Mouse (Mus musculus) E14TG2a.4 (cell line): ENCODE measurements at regions not wholly inside any gene's neighbourhood (a gene's known extent, or its start where the extent isn't known, plus 50 kb on each side); places are given as distances from the start of the nearest gene placed in this dataset.

Experiments used
- CTCF ChIP-seq: conservative IDR thresholded peaks from 2 replicates; pipeline ENCODE4 v1.5.1; 2014; ENCODE audit warnings: low read length
- POU5F1 ChIP-seq: IDR thresholded peaks from 2 replicates; pipeline ENCODE4 v1.6.1; 2014; ENCODE audit warnings: low read length, borderline replicate concordance

GRCm38 (mm10) chr3:61602891-61603290 is 237.1 kb upstream of the B430305J03Rik start:
- TF ChIP-seq CTCF = no peak
- TF ChIP-seq POU5F1 = no peak
